Mouse (Mus musculus) neural tube, embryonic 12.5 days (tissue): ENCODE data around the gene Spred2. TPM values are rescaled to one million over a fixed set of nuclear protein-coding genes. Genes with fewer than 3 reads are reported as not detected.

Experiments used
- ATAC-seq: fragments of 200-750 bp; cut with Nextera tagmentation; 2 replicates; pipeline ENCODE4 v1.8.0; 2017; ENCODE audit warnings: low read depth, mild to moderate bottlenecking, moderate TSS enrichment, moderate library complexity; ENCODE audit not compliant: low FRiP score
- H3K27ac ChIP-seq: fragments of 300-500 bp; sonication (generic); 2 replicates; pipeline ENCODE4 v1.5.1; 2016
- H3K27me3 ChIP-seq: fragments of 300-500 bp; sonication (generic); replicated peaks from 2 replicates; pipeline ENCODE4 v1.6.1; 2016; ENCODE audit warnings: mild to moderate bottlenecking
- H3K36me3 ChIP-seq: fragments of 300-500 bp; sonication (generic); 2 replicates; pipeline ENCODE4 v1.6.1; 2016; ENCODE audit warnings: mild to moderate bottlenecking
- H3K4me1 ChIP-seq: fragments of 300-500 bp; sonication (generic); 2 replicates; pipeline ENCODE4 v1.6.1; 2016
- H3K4me2 ChIP-seq: fragments of 300-500 bp; sonication (generic); replicated peaks from 2 replicates; pipeline ENCODE4 v1.6.1; 2016; ENCODE audit warnings: mild to moderate bottlenecking
- H3K4me3 ChIP-seq: fragments of 300-500 bp; sonication (generic); 2 replicates; pipeline ENCODE4 v1.5.1; 2016
- H3K9ac ChIP-seq: fragments of 300-500 bp; sonication (generic); 2 replicates; pipeline ENCODE4 v1.6.1; 2016; ENCODE audit warnings: mild to moderate bottlenecking
- H3K9me3 ChIP-seq: fragments of 300-500 bp; sonication (generic); 2 replicates; pipeline ENCODE4 v1.6.1; 2016; ENCODE audit warnings: mild to moderate bottlenecking
- WGBS: fragments of 180-500 bp; shearing (Covaris S2); methylation state at CpG from one replicate; pipeline ENCODE4 v1.1.7; 2016; 5-methylcytosine and 5-hydroxymethylcytosine counted together
- polyA plus RNA-seq: library from polyadenylated mRNA; unstranded; fragments of >200 nt; fragmentation: Nextera tagmentation; extraction: Ambion mirVana; gene quantifications from 2 replicates; pipeline ENCODE4 v1.2.1, GENCODE M21; 2016

Spred2 gene
- polyA plus RNA-seq, 1 experiment from 2014 or later = 5.7 TPM

- WGBS = 90% methylated on average over 12 of the region's 12 CpGs
- Histone ChIP-seq H3K4me3 (no peak overlapping the region), H3K4me1 (peaks cover 18% of the 10 kb centered on the region), H3K27me3 (no peaks in the 10 kb centered on the region), H3K9me3 (no peaks in the 10 kb centered on the region), H3K4me2 (no peak overlapping the region), H3K27ac (no peak overlapping the region), H3K9ac (no peak overlapping the region), H3K36me3 (no peaks in the 10 kb centered on the region)
- ATAC-seq = no peak
Measured at GRCm38 (mm10) chr11:19961766-19962365, 37.7 kb downstream of the Spred2 start.

GRCm38 (mm10) chr11:19962796-19963195 is 38.6 kb downstream of the Spred2 start:
- Histone ChIP-seq H3K9ac (no peak overlapping the region), H3K4me3 (no peak overlapping the region), H3K27me3 (no peaks in the 10 kb centered on the region), H3K4me1 (peaks cover 18% of the 10 kb centered on the region), H3K9me3 (no peaks in the 10 kb centered on the region), H3K4me2 (no peak overlapping the region), H3K36me3 (no peaks in the 10 kb centered on the region), H3K27ac (no peak overlapping the region)
- WGBS = 25% methylated on average over 5 of the region's 5 CpGs
- no peak for ATAC-seq

GRCm38 (mm10) chr11:19963717-19964141 is 39.6 kb downstream of the Spred2 start:
- 81% methylated on average over 12 of the region's 12 CpGs for WGBS
- no peaks in the 10 kb centered on the region for H3K36me3 ChIP-seq
- H3K4me1 ChIP-seq = peaks cover 18% of the 10 kb centered on the region
- H3K27me3 ChIP-seq = no peaks in the 10 kb centered on the region
- no peaks in the 10 kb centered on the region for H3K9me3 ChIP-seq
- ATAC-seq = no peak
- no peak overlapping the region for H3K4me3 ChIP-seq
- no peak overlapping the region for H3K9ac ChIP-seq
- no peak overlapping the region for H3K27ac ChIP-seq
- H3K4me2 ChIP-seq = no peak overlapping the region

GRCm38 (mm10) chr11:19964333-19964732 is 40.2 kb downstream of the Spred2 start:
- Histone ChIP-seq H3K27ac (no peak overlapping the region), H3K4me1 (peaks cover 18% of the 10 kb centered on the region), H3K9ac (no peak overlapping the region), H3K4me2 (no peak overlapping the region), H3K27me3 (no peaks in the 10 kb centered on the region), H3K4me3 (no peak overlapping the region), H3K9me3 (no peaks in the 10 kb centered on the region), H3K36me3 (no peaks in the 10 kb centered on the region)
- ATAC-seq = no peak
- WGBS = 89% methylated on average over 5 of the region's 5 CpGs

- Histone ChIP-seq H3K4me3 (no peak overlapping the region), H3K9me3 (no peaks in the 10 kb centered on the region), H3K9ac (no peak overlapping the region), H3K27ac (no peak overlapping the region), H3K4me1 (peaks cover 21% of the 10 kb centered on the region), H3K4me2 (no peak overlapping the region), H3K27me3 (no peaks in the 10 kb centered on the region), H3K36me3 (no peaks in the 10 kb centered on the region)
- WGBS = 69% methylated on average over 16 of the region's 16 CpGs
- ATAC-seq = no peak
Measured at GRCm38 (mm10) chr11:19965037-19965611, 40.9 kb downstream of the Spred2 start.

- ATAC-seq = no peak
- 86% methylated on average over 4 of the region's 4 CpGs for WGBS
- no peak overlapping the region for H3K9ac ChIP-seq
- no peaks in the 10 kb centered on the region for H3K9me3 ChIP-seq
- H3K4me3 ChIP-seq = no peak overlapping the region
- no peak overlapping the region for H3K27ac ChIP-seq
- no peak overlapping the region for H3K4me2 ChIP-seq
- H3K27me3 ChIP-seq = no peaks in the 10 kb centered on the region
- H3K36me3 ChIP-seq = no peaks in the 10 kb centered on the region
- peaks cover 21% of the 10 kb centered on the region for H3K4me1 ChIP-seq
Measured at GRCm38 (mm10) chr11:19965664-19966063, 41.5 kb downstream of the Spred2 start.

GRCm38 (mm10) chr11:19966294-19966693 is 42.1 kb downstream of the Spred2 start:
- Histone ChIP-seq H3K27me3 (no peaks in the 10 kb centered on the region), H3K9me3 (no peaks in the 10 kb centered on the region), H3K9ac (no peak overlapping the region), H3K4me2 (no peak overlapping the region), H3K36me3 (no peaks in the 10 kb centered on the region), H3K4me3 (no peak overlapping the region), H3K4me1 (peaks cover 21% of the 10 kb centered on the region), H3K27ac (no peak overlapping the region)
- WGBS = 89% methylated on average over 2 of the region's 2 CpGs
- ATAC-seq = no peak

- no peak overlapping the region for H3K4me3 ChIP-seq
Measured at GRCm38 (mm10) chr11:19969584-19969983, 45.4 kb downstream of the Spred2 start.

GRCm38 (mm10) chr11:19971954-19972750 is 48.0 kb downstream of the Spred2 start:
- WGBS = 94% methylated on average over 4 of the region's 4 CpGs
- H3K4me3 ChIP-seq = no peak overlapping the region
- H3K9ac ChIP-seq = no peak overlapping the region
- no peaks in the 10 kb centered on the region for H3K9me3 ChIP-seq
- no peak overlapping the region for H3K27ac ChIP-seq
- H3K4me1 ChIP-seq = peaks cover 11% of the 10 kb centered on the region; the same call in 1 of the 2 replicates
- H3K4me2 ChIP-seq = no peak overlapping the region
- no peaks in the 10 kb centered on the region for H3K27me3 ChIP-seq
- 0 out of 2 replicates have a peak, but pooled peaks have one; percentile 49 for ATAC-seq
- H3K36me3 ChIP-seq = no peaks in the 10 kb centered on the region

More at GRCm38 (mm10) chr11:19969584-19969983, 45.4 kb downstream of the Spred2 start:
- ATAC-seq = no peak
- no peaks in the 10 kb centered on the region for H3K27me3 ChIP-seq
- no peaks in the 10 kb centered on the region for H3K36me3 ChIP-seq
- no peak overlapping the region for H3K27ac ChIP-seq
- H3K9ac ChIP-seq = no peak overlapping the region
- peaks cover 17% of the 10 kb centered on the region for H3K4me1 ChIP-seq
- no peaks in the 10 kb centered on the region for H3K9me3 ChIP-seq
- WGBS = 61% methylated on average over 5 of the region's 5 CpGs
- H3K4me2 ChIP-seq = no peak overlapping the region

GRCm38 (mm10) chr11:19973032-19973790 is 49.0 kb downstream of the Spred2 start:
- no peaks in the 10 kb centered on the region for H3K27me3 ChIP-seq
- no peak overlapping the region for H3K4me3 ChIP-seq
- 64% methylated on average over 7 of the region's 7 CpGs for WGBS
- H3K4me1 ChIP-seq = peaks cover 11% of the 10 kb centered on the region; the same call in 1 of the 2 replicates
- no peak overlapping the region for H3K27ac ChIP-seq
- H3K36me3 ChIP-seq = no peaks in the 10 kb centered on the region
- no peak overlapping the region for H3K9ac ChIP-seq
- no peak overlapping the region for H3K4me2 ChIP-seq
- ATAC-seq = no peak
- H3K9me3 ChIP-seq = no peaks in the 10 kb centered on the region

- H3K9me3 ChIP-seq = no peaks in the 10 kb centered on the region
- no peak overlapping the region for H3K27ac ChIP-seq
- H3K27me3 ChIP-seq = no peaks in the 10 kb centered on the region
- no peak overlapping the region for H3K4me3 ChIP-seq
- no peak for ATAC-seq
- H3K9ac ChIP-seq = no peak overlapping the region
- no peaks in the 10 kb centered on the region for H3K36me3 ChIP-seq
- no peak overlapping the region for H3K4me2 ChIP-seq
- WGBS = 96% methylated on average over 2 of the region's 2 CpGs
- peaks cover 9% of the 10 kb centered on the region; the same call in 1 of the 2 replicates for H3K4me1 ChIP-seq
Measured at GRCm38 (mm10) chr11:19976032-19976431, 51.9 kb downstream of the Spred2 start.

GRCm38 (mm10) chr11:19977687-19978086 is 53.5 kb downstream of the Spred2 start:
- H3K9me3 ChIP-seq = no peaks in the 10 kb centered on the region
- H3K36me3 ChIP-seq = no peaks in the 10 kb centered on the region
- no peak overlapping the region for H3K9ac ChIP-seq
- no peak overlapping the region for H3K27ac ChIP-seq
- H3K4me1 ChIP-seq = peaks cover 11% of the 10 kb centered on the region; the same call in 1 of the 2 replicates
- no peak overlapping the region for H3K4me3 ChIP-seq
- H3K4me2 ChIP-seq = no peak overlapping the region
- 89% methylated on average over 2 of the region's 2 CpGs for WGBS
- no peaks in the 10 kb centered on the region for H3K27me3 ChIP-seq
- no peak for ATAC-seq
